Mouse (Mus musculus): ENCODE results near the gene Ldb3. TPM values are rescaled to one million over a fixed set of nuclear protein-coding genes. Genes with fewer than 3 reads are reported as not detected.

Gene Ldb3
- polyA plus RNA-seq, 1 experiment = 0.83 TPM

DNA sequence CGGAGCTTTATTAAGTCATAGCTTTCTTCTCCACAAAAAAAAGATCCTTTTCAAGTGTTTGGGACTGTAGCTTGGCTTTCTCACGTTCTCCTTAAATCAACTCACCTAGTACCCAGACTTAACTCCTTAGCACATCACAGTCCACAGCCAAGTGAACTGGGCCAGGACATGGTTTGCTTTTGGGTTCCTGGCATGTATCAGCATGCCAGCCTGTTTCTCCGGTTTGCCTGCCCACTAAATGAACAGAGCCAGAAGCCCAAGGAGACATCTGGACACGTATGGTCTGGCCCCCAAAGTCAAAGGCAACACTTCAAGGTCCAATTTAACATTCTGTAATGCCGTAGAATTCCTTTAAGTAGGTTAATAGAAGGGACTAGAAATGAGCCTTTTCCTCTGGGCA, 84.1 kb downstream of the Ldb3 start:
- no peak for TF ChIP-seq CTCF (IDR thresholded peaks at IDR 0.05; ENCODE audit: borderline replicate concordance, extremely low read depth, insufficient read depth, insufficient read length)
- DNase-seq (ENCODE audit: low read depth) = no peak

DNA sequence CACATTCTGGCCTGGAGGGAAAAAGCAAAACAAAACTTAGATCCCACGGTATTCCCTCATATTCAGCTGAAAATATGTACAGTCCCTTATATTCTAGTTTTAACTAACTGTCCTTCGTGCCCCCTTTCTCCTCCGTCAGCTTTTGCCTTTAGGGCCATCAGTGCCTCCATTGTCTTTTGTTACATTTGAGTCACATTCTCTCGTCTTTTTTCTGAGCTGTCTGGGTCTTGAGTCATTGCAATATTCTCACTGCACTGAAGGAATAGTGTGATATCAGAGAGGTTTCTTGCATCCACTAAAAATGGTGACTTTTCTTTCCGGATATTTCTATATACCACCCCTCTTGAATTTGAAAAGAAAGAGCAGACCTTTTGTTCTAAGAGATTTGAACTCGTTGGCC, 84.7 kb downstream of the Ldb3 start:
- peak; percentile 20 for DNase-seq (ENCODE audit: low read depth)

DNA sequence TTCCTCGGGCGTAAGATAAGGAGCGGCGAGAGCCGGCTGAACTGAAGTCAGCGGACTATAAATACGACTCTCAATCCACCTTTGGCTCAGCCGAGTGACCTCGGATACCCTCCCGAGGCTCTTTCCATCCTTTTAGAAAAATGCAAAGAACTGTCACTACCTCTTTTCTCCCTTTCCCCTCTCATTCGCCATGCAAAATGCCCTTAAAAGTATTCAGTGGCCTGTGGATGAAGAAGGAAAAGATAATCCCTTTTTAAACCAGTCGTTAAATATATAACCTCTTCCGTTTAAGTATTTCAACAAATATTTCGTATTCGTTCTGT, 85.2 kb downstream of the Ldb3 start, which contains the start of gene Bmpr1a:
Gene Bmpr1a (minus strand): TSS at position 17 of the 323 bp plus-strand sequence.
- DNase-seq (ENCODE audit: low read depth) = no peak
- TF ChIP-seq CTCF (IDR thresholded peaks at IDR 0.05; ENCODE audit: borderline replicate concordance, extremely low read depth, insufficient read depth, insufficient read length) = no peak
- TF ChIP-seq POLR2A (IDR thresholded peaks at IDR 0.05; ENCODE audit: borderline replicate concordance, extremely low read depth, insufficient read depth, insufficient read length, poor library complexity, severe bottlenecking) = no peak

More for the DNA sequence above, 84.7 kb downstream of the Ldb3 start:
- TF ChIP-seq CTCF (IDR thresholded peaks at IDR 0.05; ENCODE audit: borderline replicate concordance, extremely low read depth, insufficient read depth, insufficient read length) (no peak), POLR2A (IDR thresholded peaks at IDR 0.05; ENCODE audit: borderline replicate concordance, extremely low read depth, insufficient read depth, insufficient read length, poor library complexity, severe bottlenecking) (no peak)

DNA sequence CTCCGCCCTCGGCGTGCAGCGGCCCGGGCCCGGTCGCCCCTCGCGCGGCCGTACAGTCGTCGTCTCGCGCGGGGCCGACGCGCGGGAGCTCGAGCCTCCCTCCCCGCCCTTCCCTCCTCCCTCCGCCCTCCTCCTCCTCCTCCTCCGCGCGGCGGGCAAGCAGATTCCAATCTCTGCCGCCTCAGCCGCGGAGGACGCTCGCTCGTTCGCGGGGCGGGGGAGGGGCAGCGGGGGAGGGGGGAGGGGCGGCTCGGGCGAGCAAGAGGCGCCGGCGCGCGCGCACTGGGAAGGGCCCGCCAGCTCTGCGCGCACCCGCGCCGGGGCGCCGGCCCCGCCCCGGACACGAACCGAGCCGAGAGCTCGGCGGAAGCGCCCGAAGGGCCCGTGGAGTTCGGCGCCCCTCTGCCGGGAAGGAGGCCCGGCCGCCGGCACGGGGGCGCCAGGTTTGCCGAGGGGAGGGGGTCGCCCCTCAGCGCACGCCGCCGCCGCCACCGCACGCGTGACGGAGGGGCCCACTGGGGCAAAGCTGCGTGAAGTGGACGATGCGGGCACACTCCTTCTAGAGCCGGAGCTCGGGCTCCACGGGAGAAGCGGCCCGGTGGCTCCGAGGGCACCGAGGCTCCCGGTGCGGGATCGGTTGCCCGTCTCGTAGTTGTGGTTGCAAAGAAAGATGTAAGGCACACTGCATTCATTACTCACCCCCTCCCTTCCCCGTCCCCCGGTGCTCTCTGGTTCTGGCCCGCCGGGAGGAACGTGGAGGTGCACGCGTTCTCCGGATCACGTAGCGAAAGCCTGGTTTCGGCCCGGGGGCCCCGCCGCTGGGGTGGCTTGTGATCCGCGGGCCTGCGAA, 85.8 kb downstream of the Ldb3 start:
- TF ChIP-seq CTCF (IDR thresholded peaks at IDR 0.05; ENCODE audit: borderline replicate concordance, extremely low read depth, insufficient read depth, insufficient read length) (no peak), POLR2A (IDR thresholded peaks at IDR 0.05; ENCODE audit: borderline replicate concordance, extremely low read depth, insufficient read depth, insufficient read length, poor library complexity, severe bottlenecking) (peak; percentile 97)
- DNase-seq (ENCODE audit: low read depth) = peak; percentile 96

DNA sequence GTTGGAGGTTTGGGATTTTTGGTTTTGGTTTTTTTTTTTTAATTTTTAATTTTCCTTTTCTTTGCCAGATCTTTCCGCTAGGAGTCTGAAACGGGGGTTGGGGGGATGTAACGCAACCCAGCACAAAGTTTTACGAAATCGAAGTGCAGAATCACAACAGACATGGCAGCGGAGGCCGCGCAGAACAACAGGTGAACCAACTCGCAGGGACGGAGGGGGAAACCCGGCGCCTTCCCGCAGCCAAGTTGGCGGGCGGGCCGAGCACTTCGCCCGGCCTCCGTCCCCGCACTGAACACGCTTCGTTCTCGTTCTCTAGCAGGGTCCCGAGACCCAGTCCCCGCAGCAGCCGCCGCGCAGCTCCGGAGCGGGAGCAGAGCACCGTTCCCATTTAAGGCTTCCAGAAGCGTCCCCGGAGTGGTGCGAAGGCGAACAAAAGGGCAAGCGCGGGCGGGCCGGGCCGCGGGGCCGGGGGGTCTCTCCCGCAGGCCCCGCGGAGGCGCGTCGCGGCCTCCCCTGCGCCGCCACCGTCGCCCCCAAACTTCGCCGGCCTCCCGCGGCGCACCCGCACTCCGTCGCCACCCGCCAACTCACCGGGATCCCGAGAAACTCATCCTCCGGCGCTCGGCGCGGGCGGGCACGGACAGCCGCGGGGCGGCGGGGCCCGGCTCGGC, 86.5 kb downstream of the Ldb3 start:
- TF ChIP-seq POLR2A (IDR thresholded peaks at IDR 0.05; ENCODE audit: borderline replicate concordance, extremely low read depth, insufficient read depth, insufficient read length, poor library complexity, severe bottlenecking) (peak; percentile 43; the same call in 1 of the 2 replicates), CTCF (IDR thresholded peaks at IDR 0.05; ENCODE audit: borderline replicate concordance, extremely low read depth, insufficient read depth, insufficient read length) (no peak)
- peak; percentile 75 for DNase-seq (ENCODE audit: low read depth)

DNA sequence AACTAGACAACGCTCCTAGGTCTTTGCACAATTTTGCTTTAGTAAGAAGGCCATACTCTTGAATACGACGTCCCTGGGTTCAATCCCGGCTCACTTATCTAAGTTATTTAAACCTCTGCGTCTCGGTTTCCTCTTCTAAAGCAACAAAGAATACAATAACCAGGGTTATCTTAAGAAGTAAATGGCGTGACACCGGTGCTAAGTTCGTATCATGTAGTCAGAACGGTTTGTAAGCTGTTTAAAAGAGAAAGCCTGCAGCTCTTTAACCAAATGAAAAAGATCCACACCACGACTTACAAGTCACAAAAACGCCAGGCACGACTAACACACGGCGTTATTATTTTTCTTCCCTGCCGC, 87.1 kb downstream of the Ldb3 start:
- TF ChIP-seq POLR2A (IDR thresholded peaks at IDR 0.05; ENCODE audit: borderline replicate concordance, extremely low read depth, insufficient read depth, insufficient read length, poor library complexity, severe bottlenecking) (no peak), CTCF (IDR thresholded peaks at IDR 0.05; ENCODE audit: borderline replicate concordance, extremely low read depth, insufficient read depth, insufficient read length) (no peak)
- peak; percentile 65 for DNase-seq (ENCODE audit: low read depth)

DNA sequence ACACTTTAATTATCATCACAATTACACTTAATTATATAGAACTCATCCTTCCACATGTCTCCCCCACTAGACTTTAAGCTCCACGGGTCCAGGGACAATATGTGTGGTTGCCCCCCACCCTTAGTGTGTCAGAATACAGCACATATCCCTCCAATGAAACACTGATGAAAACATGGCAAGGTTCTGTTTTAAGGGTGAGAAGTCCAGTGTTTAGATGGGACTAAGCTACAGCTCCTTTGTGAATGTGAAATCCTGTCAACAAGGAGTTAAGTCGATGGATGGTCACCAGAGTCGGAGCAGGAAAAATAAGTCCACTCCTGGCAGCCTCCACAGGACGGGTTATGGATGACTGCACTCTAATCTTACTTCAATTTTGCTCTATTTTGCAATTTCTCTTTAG, 88.2 kb downstream of the Ldb3 start:
- TF ChIP-seq CTCF (IDR thresholded peaks at IDR 0.05; ENCODE audit: borderline replicate concordance, extremely low read depth, insufficient read depth, insufficient read length) (no peak), POLR2A (IDR thresholded peaks at IDR 0.05; ENCODE audit: borderline replicate concordance, extremely low read depth, insufficient read depth, insufficient read length, poor library complexity, severe bottlenecking) (no peak)
- peak; percentile 38 for DNase-seq (ENCODE audit: low read depth)

DNA sequence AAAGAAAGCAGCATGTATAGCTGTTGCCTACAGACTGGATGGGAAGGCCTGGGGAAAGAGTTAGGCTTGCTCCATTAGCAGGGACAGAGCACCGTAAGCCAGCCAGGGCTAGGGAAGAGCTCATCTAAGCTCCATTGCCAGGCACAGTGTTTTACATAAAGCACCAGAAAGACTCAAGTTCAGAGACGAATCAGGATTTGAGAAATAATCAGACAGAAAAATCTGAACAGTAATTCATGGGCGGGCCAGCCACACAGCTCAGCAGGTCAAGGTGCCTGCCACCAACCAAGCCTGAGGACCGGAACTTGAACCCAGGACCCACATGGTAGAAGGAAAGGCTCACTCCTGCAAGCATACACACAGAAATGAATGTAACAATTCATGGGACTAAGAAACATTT, 88.8 kb downstream of the Ldb3 start:
- TF ChIP-seq POLR2A (IDR thresholded peaks at IDR 0.05; ENCODE audit: borderline replicate concordance, extremely low read depth, insufficient read depth, insufficient read length, poor library complexity, severe bottlenecking) = no peak
- TF ChIP-seq CTCF (IDR thresholded peaks at IDR 0.05; ENCODE audit: borderline replicate concordance, extremely low read depth, insufficient read depth, insufficient read length) = no peak
- DNase-seq (ENCODE audit: low read depth) = peak; percentile 32

DNA sequence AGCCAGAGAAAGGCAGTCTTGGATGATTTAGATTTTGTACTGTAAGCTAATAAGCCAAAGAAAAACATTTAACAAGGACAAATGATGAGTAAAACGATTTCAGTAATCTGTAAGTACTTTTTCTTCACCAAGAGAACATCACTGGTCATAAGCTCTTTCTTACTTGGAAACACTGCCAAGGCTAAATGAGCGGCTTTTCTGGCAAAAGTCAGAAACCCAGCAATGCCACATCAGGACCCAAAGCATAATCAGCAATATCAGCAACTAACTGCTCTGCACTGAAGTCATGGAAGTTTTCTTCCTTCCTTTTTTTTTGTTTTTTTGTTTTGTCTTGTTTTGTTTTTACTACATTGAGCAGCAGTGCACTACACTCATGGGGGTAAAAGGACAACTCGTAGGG, 91.1 kb downstream of the Ldb3 start:
- no peak for DNase-seq (ENCODE audit: low read depth)
- TF ChIP-seq CTCF (IDR thresholded peaks at IDR 0.05; ENCODE audit: borderline replicate concordance, extremely low read depth, insufficient read depth, insufficient read length) (no peak), POLR2A (IDR thresholded peaks at IDR 0.05; ENCODE audit: borderline replicate concordance, extremely low read depth, insufficient read depth, insufficient read length, poor library complexity, severe bottlenecking) (no peak)

DNA sequence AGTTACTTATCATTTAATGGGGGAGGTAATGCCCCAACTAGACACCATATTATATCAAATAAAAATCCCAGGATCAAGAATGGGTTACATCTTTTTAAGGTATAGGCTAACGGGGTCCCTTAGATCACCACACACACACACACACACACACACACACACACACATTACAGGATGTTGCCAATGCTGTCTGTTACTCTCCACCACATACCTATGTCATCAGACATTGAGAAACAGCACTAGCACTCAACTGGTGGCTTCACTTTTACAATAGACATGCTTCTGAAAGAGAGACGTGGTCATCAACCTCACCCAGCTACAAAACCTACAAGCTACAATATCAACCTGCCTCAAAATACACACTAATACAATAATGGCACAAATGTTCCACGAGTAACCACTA, 94.8 kb downstream of the Ldb3 start:
- no peak for DNase-seq (ENCODE audit: low read depth)
- no peak for TF ChIP-seq CTCF (IDR thresholded peaks at IDR 0.05; ENCODE audit: borderline replicate concordance, extremely low read depth, insufficient read depth, insufficient read length)
- no peak for TF ChIP-seq POLR2A (IDR thresholded peaks at IDR 0.05; ENCODE audit: borderline replicate concordance, extremely low read depth, insufficient read depth, insufficient read length, poor library complexity, severe bottlenecking)

DNA sequence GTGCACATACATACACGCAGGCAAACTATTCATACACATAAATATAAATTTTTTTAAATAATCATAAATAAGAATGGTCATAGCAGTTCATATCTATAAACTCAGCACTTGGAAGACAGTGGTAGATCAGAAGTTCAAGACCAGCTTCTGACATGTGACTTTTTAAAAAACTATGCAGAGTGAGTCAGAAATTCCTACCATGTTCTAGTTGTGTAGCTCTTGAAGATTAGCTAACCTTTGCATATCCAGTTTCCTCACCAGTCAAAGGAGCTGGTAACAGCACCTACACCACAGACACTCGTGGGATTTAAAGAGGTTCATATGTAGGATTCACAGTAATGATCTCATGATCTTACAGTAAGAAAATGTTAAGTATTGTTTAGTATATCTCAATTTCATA, 95.8 kb downstream of the Ldb3 start:
- TF ChIP-seq CTCF (IDR thresholded peaks at IDR 0.05; ENCODE audit: borderline replicate concordance, extremely low read depth, insufficient read depth, insufficient read length) = no peak
- TF ChIP-seq POLR2A (IDR thresholded peaks at IDR 0.05; ENCODE audit: borderline replicate concordance, extremely low read depth, insufficient read depth, insufficient read length, poor library complexity, severe bottlenecking) = no peak
- DNase-seq (ENCODE audit: low read depth) = no peak

DNA sequence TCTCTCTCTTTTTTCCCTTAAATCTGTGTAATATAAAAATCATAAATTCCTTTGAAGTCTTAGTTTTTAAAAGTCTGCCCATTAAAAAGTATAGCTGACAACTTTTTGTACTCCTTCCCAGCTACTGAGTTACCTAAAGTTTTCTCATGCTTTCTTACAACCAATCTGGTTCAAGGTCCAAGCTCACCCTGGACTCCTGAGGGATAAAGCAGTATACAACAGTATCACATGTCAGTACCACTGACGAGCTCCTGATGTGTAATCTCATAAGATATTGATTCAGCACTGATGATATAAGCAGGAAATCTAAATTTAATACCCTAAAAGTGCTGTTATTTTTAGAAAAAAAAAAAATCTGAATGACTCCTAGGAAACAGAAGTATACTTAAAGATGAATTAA, 97.5 kb downstream of the Ldb3 start:
- no peak for DNase-seq (ENCODE audit: low read depth)
- TF ChIP-seq CTCF (IDR thresholded peaks at IDR 0.05; ENCODE audit: borderline replicate concordance, extremely low read depth, insufficient read depth, insufficient read length) = no peak
- no peak for TF ChIP-seq POLR2A (IDR thresholded peaks at IDR 0.05; ENCODE audit: borderline replicate concordance, extremely low read depth, insufficient read depth, insufficient read length, poor library complexity, severe bottlenecking)

All from brain, embryonic 14.5 days (tissue).